Comparison of ENCODE assay signal across 7 mouse cellular contexts in genomic region chr8:85298600-85299433, GRCm38 (mm10). TPM values are rescaled to one million over a fixed set of nuclear protein-coding genes. Genes with fewer than 3 reads are reported as not detected.
DNase-seq lines count a peak whose midpoint lies in the region; ATAC-seq and TF ChIP-seq lines count a peak whose summit lies in the region.

No protein-coding gene starts in this region.

- no peak for DNase-seq in testis, postnatal 10 days (ENCODE audit: low spot score)
- peak; percentile 50 for DNase-seq in c-Kit-positive CD71-positive TER-119-negative erythroid progenitor cells, embryonic 14.5 days (ENCODE audit: low read depth)
- peak; percentile 16 for DNase-seq in layer of hippocampus, adult 9-10 months (ENCODE audit: low spot score)
- DNase-seq in stomach, postnatal 0 days (ENCODE audit: low spot score) = no peak

- peak overlapping the region; percentile 94 for H3K4me3 ChIP-seq in testis, adult 2 months (ENCODE audit: control insufficient read depth, low read depth, low read length)
- H3K4me3 ChIP-seq in heart, embryonic 12.5 days = peak overlapping the region; percentile 96
- H3K4me3 ChIP-seq in stomach, postnatal 0 days (ENCODE audit: low read depth, low read length) = peak overlapping the region; percentile 97

- no peaks in the 10 kb centered on the region; the same call in 1 of the 2 replicates for H3K4me1 ChIP-seq in testis, adult 2 months (ENCODE audit: control insufficient read depth, insufficient read depth, low read length)
- H3K4me1 ChIP-seq in heart, embryonic 12.5 days (replicated peaks) = peaks cover 20% of the 10 kb centered on the region
- peaks cover 6% of the 10 kb centered on the region for H3K4me1 ChIP-seq in stomach, postnatal 0 days (replicated peaks; ENCODE audit: control insufficient read depth, insufficient read depth)

- TF ChIP-seq CTCF in testis, adult 2 months (IDR thresholded peaks at IDR 0.05; ENCODE audit: control insufficient read depth, insufficient read depth, insufficient replicate concordance, low read depth, low read length) = no peak
- no peak for TF ChIP-seq CTCF in stomach, postnatal 0 days (IDR thresholded peaks at IDR 0.05; ENCODE audit: low read depth)

- H3K9ac ChIP-seq in heart, embryonic 12.5 days = peak overlapping the region; percentile 94
- peak overlapping the region; percentile 92 for H3K9ac ChIP-seq in stomach, postnatal 0 days (ENCODE audit: low read length)

- no peaks in the 10 kb centered on the region; the same call in none of the 2 replicates for H3K36me3 ChIP-seq in testis, adult 2 months (ENCODE audit: control insufficient read depth, insufficient read depth, low read length)
- H3K36me3 ChIP-seq in heart, embryonic 12.5 days = peaks cover 20% of the 10 kb centered on the region
- H3K36me3 ChIP-seq in stomach, postnatal 0 days (ENCODE audit: control insufficient read depth, insufficient read depth, low read length) = peaks cover 2% of the 10 kb centered on the region; the same call in 1 of the 2 replicates

- WGBS in heart, embryonic 12.5 days = under 1% methylated on average over 53 of the region's 53 CpGs
- under 1% methylated on average over 48 of the region's 53 CpGs for WGBS in stomach, postnatal 0 days

- ATAC-seq in heart, embryonic 12.5 days (ENCODE audit: insufficient number of reproducible peaks, low FRiP score) = peak; percentile 40
- peak; percentile 43 for ATAC-seq in megakaryocyte, adult 5-6 weeks (ENCODE audit: poor library complexity, severe bottlenecking)
- peak; percentile 22 for ATAC-seq in stomach, postnatal 0 days (ENCODE audit: low FRiP score, low TSS enrichment)

- peak overlapping the region; percentile 92 for H3K4me2 ChIP-seq in heart, embryonic 12.5 days
- peak overlapping the region; percentile 94 for H3K4me2 ChIP-seq in stomach, postnatal 0 days (replicated peaks; ENCODE audit: low read depth)

- H3K27me3 ChIP-seq in testis, adult 2 months (ENCODE audit: control insufficient read depth, insufficient read depth, low read length) = no peaks in the 10 kb centered on the region
- H3K27me3 ChIP-seq in heart, embryonic 12.5 days (replicated peaks) = no peaks in the 10 kb centered on the region
- H3K27me3 ChIP-seq in stomach, postnatal 0 days (ENCODE audit: control insufficient read depth, insufficient read depth, low read length) = no peaks in the 10 kb centered on the region

- peak overlapping the region; percentile 95 for H3K27ac ChIP-seq in testis, adult 2 months (ENCODE audit: control insufficient read depth, insufficient read depth, low read depth, low read length)
- H3K27ac ChIP-seq in heart, embryonic 12.5 days (ENCODE audit: poor library complexity, severe bottlenecking) = peak overlapping the region; percentile 94
- H3K27ac ChIP-seq in stomach, postnatal 0 days (replicated peaks) = peak overlapping the region; percentile 97

- no peak for TF ChIP-seq EP300 in stomach, postnatal 0 days (optimal IDR thresholded peaks at IDR 0.05)

- no peaks in the 10 kb centered on the region for H3K9me3 ChIP-seq in heart, embryonic 12.5 days (replicated peaks)
- H3K9me3 ChIP-seq in stomach, postnatal 0 days (ENCODE audit: control insufficient read depth, low read length) = no peaks in the 10 kb centered on the region

- no peak for TF ChIP-seq POLR2A in testis, adult 2 months (IDR thresholded peaks at IDR 0.05; ENCODE audit: control insufficient read depth, low read depth, low read length)

RNA-seq across cellular contexts. Expression of gene Orc6, which starts 0.6 kb away (rescaled TPM):
- polyA plus RNA-seq in testis, adult 2 months (2012; rRNA removed) = 15.6 and 18.0 TPM in 2 replicates
- polyA plus RNA-seq in heart, embryonic 12.5 days (2016; fragmentation: Nextera tagmentation; extraction: Ambion mirVana) = 68.1 and 71.0 TPM in 2 replicates
- total RNA-seq in megakaryocyte, adult 5-6 weeks (2015) = 62.3 and 68.5 TPM in 2 replicates
- 59.6 and 62.7 TPM in 2 replicates for total RNA-seq in megakaryocyte, adult 5-6 weeks (2017)
- 36.1 and 39.5 TPM in 2 replicates for polyA plus RNA-seq in stomach, postnatal 0 days (2015; fragmentation: Nextera tagmentation; extraction: Ambion mirVana)

RNA-seq across cellular contexts. Expression of gene Vps35, which starts 0.8 kb away (rescaled TPM):
- polyA plus RNA-seq in testis, adult 2 months (2012; rRNA removed) = 19.8 and 23.9 TPM in 2 replicates
- 118 and 124 TPM in 2 replicates for polyA plus RNA-seq in heart, embryonic 12.5 days (2016; fragmentation: Nextera tagmentation; extraction: Ambion mirVana)
- 167 and 184 TPM in 2 replicates for total RNA-seq in megakaryocyte, adult 5-6 weeks (2015)
- total RNA-seq in megakaryocyte, adult 5-6 weeks (2017) = 162 and 164 TPM in 2 replicates
- 75.9 and 78.0 TPM in 2 replicates for polyA plus RNA-seq in stomach, postnatal 0 days (2015; fragmentation: Nextera tagmentation; extraction: Ambion mirVana)

Comparison
In these comparisons a context has a peak if more than half of its experiments do, and no peak if none do; other contexts are left out.
1. DNase-seq: peak in c-Kit-positive CD71-positive TER-119-negative erythroid progenitor cells, embryonic 14.5 days (single experiment) and layer of hippocampus, adult 9-10 months (single experiment); none in testis, postnatal 10 days (single experiment) and stomach, postnatal 0 days (single experiment).
2. Peak in every context shown above with its lines, with median percentiles within 50 percentile points of each other: H3K27ac ChIP-seq, H3K4me3 ChIP-seq and ATAC-seq.